Mouse (Mus musculus): ENCODE data around the gene Prex1.

The Prex1 gene

DNA sequence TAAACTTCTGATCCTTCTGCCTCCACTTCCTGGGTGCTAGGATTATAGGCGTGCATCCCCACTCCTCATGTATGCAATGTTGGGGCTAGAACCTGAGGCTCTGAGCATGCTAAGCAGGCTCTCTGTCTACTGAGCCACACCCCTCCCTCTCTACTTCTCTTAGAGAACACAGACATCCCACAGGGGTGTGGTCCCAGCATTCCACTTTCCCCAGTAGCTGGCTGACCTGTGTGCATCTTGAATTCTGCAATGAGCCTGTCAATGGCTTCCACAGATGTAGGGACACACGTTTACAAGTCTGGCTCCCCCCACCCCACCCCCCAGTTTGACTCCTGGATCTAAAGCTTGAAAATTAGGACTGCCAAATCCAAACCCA lies 6.3 kb upstream of the Prex1 start:
- no peak for DNase-seq

DNA sequence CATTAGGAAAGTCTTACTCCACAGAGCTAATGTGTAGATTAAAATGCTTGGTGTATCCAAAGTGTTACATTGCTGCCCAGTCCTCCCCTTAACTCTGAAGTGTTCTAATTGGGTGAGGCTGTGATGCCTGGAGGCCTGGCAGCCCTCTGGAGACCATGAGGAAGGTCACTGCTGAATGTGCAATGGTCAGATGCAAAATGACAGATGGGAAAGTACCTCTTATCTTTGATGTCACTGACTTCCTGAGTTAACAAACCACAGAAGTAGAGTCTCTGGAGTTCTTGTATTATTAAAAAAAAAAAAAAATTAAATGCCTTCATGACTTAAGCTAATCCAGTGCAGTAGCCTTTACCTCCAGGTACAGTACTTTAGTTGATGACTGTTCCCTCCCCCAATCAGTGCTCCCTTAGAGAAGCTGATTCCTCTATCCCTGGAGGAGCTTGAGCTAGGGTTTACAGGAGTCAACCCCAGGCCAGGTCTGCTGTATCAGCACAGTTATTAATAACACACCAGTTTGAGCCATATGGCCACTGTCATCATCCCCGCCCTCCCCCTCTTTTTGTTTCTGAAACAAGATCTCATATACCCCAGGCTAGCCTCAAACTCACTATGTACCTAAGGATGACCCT lies 5.8 kb upstream of the Prex1 start:
- no peak for DNase-seq

GRCm38 (mm10) chr2:166716067-166716466 lies 2.4 kb upstream of the Prex1 start:
- DNase-seq: no peak

GRCm38 (mm10) chr2:166714427-166714699 lies 731 bp upstream of the Prex1 start:
- DNase-seq: no peak

- DNase-seq: no peak
These were observed 587 bp downstream of the Prex1 start for GRCm38 (mm10) chr2:166712801-166713689.

DNA sequence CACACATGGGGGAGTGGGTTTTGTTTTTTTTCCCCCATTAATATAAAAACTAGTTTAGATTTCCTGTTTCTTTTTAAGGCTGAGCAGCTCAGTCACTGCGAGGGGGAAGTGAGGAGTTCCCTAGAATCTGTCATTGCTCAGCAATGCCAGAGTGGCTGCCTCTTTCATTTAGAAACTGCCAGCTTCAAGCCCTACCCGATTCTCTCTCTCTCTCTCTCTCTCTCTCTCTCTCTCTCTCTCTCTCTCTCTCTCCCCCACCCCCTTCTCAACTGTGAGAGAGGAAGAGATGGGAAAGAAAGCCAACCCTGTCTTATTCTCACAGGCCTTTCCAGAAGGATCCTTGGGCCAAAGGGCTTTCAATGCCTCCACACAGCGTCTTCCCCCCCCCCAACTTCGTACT lies 1.3 kb downstream of the Prex1 start:
- DNase-seq: no peak

DNA sequence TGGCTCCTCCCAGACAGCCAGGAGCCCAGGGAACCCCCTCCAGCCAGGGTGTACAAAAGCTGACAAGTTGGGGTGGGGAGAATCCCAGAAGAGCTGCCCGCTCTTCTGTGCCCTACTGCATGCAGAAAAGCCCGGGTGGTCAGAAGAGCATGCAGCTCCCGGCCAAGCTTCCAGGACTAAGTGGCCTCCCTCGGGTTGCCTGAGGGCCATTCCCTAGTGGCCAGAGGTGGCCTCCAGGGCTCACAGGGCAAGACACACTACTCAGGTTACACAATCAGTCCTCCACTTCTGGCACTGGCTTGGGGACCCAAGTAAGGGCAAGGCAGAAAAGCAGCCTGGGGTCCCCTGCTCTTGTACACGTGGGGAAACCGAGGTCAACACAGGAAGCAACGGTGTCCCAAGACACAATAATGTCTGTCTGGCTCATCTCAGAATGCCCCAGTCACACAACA lies 1.9 kb downstream of the Prex1 start:
- no peak for DNase-seq

DNA sequence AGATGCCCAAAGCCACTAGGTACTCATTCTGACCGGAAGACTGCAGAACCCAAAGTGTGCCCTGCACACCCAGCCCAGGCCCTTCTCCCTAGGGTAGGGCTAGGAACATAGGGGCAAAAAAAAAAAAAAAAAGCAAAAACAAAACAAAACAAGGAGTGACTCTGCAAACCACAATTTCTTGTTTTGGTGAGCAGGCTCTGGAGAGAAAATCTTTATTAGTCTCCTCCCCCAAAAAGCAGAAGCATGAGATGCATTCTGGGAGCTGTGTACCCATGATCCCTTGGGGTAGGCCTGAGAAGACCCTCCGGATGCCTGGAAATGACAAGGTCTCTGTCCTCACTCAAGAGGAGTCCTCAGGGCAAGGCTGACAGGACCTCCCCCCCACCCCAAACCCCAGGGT lies 3.7 kb downstream of the Prex1 start:
- DNase-seq: no peak

GRCm38 (mm10) chr2:166708304-166708703 lies 5.3 kb downstream of the Prex1 start:
- DNase-seq: no peak

GRCm38 (mm10) chr2:166706526-166706925 lies 7.1 kb downstream of the Prex1 start:
- DNase-seq: no peak

DNA sequence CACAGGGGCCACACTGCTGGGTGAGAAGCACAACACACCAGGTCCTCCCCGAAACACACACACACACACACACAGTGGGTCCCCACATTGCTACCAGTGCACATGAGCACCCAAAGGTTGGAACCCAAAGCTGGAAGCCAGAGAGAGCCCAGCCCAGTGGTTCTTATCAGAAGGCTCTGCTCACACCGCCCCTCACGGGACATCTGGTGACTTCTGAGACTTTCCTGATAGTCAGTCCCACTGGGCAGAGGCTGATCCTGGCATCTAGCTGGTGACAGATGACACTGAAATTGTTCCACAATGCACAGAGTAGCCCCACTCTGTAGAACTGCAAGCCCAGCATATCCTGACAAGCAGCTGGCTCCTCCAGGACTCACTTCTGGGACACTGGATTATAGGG lies 10.1 kb downstream of the Prex1 start:
- no peak for DNase-seq

GRCm38 (mm10) chr2:166702113-166702445 lies 11.6 kb downstream of the Prex1 start:
- no peak for DNase-seq

DNA sequence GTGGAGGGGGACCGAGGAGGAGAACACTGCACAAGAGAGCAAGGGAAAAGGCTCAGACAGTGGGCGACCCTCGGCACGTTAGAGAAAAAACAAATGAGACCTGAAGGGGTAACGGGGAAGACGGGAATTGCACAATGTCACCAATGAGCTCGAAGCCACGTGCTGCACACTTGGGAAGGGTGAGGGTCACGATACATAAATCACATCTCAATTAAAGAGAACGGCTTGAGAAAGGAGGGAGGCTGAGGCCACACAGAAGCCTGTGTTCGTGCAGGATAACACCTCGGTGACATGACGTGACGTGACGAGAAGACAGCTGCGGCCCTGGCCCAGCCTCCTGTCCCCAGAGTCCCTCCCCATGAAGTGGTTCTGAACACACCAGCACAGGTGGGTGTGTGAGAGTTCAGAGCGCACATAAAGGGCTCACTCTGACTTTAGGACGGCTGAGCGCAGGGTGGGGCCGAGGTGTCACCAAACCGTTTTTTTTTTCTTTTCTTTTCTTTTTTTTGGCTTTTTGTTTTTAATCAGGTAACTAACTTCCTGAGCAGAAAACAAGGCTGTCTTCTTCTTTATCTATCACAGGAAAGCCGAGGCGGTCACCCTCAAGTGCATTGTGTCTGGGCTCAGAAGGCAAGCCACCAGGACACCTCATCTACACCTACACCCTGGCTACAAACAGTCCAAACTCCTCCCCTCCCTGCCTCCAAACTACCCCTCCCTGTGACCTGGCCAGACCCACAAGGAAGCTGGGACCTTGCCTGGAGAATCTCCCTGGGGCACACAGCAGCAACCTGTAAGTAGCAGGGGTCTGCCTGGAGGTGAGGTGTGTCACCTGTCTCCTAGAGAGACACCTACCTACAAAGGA lies 12.2 kb downstream of the Prex1 start:
- DNase-seq: no peak

DNA sequence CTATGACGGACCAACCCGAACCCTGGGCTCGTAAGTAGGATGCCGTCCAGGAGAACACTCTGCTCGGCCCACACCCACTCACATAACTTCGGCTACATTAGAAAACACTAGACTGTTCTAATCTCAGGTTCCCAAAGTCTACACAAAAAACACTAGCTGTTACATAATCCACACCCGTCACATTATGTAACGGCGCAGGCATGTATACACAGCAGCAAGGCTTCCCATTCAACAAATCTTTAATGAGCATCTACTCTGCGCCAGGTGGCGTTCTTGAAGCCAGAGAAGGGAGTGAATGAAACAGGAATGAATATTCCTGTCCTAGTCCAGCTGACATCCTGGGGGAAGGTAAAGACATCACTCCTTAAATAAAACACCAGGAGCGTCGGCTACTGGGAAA lies 12.9 kb downstream of the Prex1 start:
- DNase-seq: no peak

- no peak for DNase-seq
These were observed 13.5 kb downstream of the Prex1 start for GRCm38 (mm10) chr2:166700116-166700515.

DNA sequence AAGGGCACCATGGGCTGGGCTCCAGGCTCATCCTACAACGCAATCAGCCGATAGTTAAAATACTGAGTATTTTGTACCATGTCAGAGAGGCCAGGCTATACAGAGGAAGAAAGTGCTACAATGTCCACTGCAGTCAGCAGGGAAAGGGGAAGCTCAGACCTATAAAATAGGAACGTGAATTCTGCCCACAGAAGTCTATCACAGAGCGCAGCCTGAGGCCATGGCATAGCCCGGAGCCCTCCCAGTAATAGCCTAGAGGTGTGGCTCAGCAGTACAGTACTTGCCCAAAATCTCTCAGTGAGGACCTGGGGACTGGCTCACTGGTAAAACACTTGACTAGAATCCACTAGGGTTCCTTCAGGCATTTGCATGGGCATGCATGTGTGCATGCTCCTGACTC lies 14.1 kb downstream of the Prex1 start:
- no peak for DNase-seq

DNA sequence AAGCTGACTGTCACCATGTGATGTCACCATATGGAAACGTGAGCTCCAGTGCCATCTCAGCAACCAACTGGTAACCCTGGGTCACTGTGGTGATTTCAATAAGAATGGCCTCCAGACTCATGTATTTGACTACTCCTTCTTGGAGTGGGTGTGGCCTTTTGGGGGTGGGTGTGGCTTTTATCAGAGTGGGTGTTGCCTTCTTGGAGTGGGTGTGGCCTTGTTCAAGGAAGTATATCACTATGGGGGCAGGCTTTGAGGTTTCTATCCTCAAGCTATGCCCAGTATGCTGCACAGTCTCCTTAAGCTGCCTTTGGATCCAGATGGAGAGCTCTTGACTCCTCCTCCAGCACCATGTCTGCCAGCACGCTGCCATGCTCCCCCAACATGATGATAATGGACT lies 19.0 kb downstream of the Prex1 start:
- no peak for DNase-seq

DNA sequence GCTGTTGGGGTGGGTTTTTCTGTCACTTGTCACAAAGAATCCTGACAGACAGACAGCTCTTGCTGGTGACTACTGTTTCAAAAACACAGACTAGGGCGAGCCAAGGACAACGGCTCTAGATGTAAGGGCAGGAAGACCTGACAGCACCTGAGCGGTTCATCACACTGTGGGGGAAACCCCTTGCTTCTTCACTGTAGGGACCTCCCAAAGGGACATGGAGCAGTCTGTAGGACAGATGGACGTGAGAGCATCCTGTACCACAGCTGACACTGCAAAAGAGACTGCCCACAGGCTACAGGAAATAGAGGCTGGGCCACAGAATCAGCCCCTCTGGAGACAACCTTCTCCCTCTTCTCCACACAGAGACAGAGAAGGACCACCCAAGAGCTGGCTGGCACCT lies 20.2 kb downstream of the Prex1 start:
- DNase-seq: no peak

- no peak for DNase-seq
These were observed 21.8 kb downstream of the Prex1 start for GRCm38 (mm10) chr2:166691602-166692509.

DNA sequence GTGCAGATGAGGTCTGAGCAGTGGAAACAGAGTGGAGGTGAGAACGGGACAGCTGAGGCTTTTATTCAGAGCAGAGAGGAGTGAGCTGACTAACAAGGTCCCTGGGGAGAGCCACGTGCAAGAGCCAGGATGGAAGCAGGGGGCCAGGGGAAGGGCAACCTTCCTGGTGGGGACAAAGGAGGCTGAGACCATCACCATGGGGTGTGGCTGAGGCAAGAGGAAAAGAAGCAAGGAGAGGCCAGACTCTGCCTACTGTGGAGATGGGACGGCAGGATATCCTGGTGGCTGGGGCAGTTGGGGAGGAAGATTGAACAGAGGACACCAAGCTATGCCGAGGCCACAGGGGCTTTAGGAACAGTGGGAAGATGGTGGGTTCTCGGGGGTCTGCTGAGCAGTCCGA lies 26.7 kb downstream of the Prex1 start:
- no peak for DNase-seq

DNA sequence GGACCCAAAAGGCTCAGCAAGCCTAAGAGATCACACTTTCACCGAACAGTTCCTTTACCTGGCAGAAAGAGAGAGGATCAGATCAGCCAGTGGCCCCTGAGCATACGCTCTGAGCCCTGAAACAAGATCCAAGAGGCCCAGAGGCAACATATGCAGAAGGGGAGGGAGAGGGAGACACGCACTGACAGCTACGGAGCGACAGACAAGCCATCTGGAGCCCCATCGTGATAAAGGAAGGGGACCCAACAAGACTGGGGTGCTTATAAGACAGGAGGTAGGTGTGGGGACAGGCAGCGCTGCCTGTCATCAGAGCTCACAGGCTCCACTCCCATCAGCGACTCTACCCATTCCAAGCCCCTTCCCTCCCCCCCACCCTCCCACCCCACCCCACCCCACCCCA lies 27.8 kb downstream of the Prex1 start:
- no peak for DNase-seq

DNA sequence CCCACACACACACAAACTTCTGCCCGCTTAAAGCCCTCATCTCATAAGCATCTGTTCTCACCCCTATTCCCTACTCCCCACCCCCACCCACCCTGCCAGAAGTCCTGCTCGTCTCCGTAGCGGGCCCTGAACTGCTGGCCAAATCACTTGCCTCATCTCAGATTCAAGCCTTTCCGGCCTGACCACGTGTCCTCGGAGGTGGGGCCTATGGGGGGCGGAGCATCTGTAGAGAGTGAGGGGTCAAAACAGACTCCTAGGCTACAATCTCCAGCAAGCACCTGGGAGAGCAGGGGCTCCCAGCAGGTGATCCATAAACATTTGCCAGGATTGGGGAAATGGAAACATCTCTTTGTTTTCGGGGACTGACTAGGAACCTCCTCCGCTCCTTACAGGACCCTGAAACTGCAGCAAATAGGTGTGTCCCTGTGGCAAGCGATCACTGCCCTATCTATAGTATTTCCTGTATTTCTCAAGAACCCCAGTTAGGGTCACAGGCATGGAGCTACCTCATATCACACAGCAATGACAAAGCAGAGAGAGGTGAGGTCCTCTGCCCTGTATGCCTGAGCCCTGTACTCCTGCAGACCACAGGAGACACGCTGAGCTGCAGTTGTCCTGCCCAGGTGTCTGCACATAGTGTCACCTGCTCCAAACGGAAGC lies 29.6 kb downstream of the Prex1 start:
- no peak for DNase-seq
